Mouse (Mus musculus) lung, adult 2 months (tissue): ENCODE data around the gene Ace. TPM values are rescaled to one million over a fixed set of nuclear protein-coding genes. Genes with fewer than 3 reads are reported as not detected.

Experiments
- DNase-seq: peaks from one replicate; pipeline ENCODE4 v3.0.0; 2022
- H3K4me1 ChIP-seq: fragments of 200-500 bp; 2 replicates; pipeline ENCODE4 v1.6.1; 2011; ENCODE audit warnings: low read length; ENCODE audit not compliant: control insufficient read depth, insufficient read depth
- H3K4me3 ChIP-seq: fragments of 200-500 bp; replicated peaks from 2 replicates; pipeline ENCODE3; 2011; ENCODE audit warnings: low read depth, mild to moderate bottlenecking, control low read depth, low read length; ENCODE audit errors: extremely low read depth
- CTCF ChIP-seq: fragments of 200-500 bp; IDR thresholded peaks from 2 replicates; pipeline ENCODE4 v1.5.1; 2011; ENCODE audit warnings: mild to moderate bottlenecking, low read length, control low read depth; ENCODE audit not compliant: insufficient read depth
- POLR2A ChIP-seq: fragments of 200-500 bp; IDR thresholded peaks from 2 replicates; pipeline ENCODE4 v1.6.1; 2011; ENCODE audit warnings: low read depth, mild to moderate bottlenecking, control low read depth, low read length, borderline replicate concordance; ENCODE audit errors: extremely low read depth
- WGBS: fragments of 180-500 bp; shearing (Covaris S2); methylation state at CpG from one replicate; pipeline ENCODE4 v1.1.7; 2018; 5-methylcytosine and 5-hydroxymethylcytosine counted together
- polyA plus RNA-seq: library from polyadenylated mRNA; depleted of rRNA; stranded (reverse); fragments of >200 nt; gene quantifications from 2 replicates; pipeline ENCODE4 v1.2.3, GENCODE M21; 2012; rRNA removed

Ace gene
- polyA plus RNA-seq, 1 experiment: 704 TPM

GRCm38 (mm10) chr11:106034986-106035385 is 67.2 kb downstream of the Ace start:
- Histone ChIP-seq H3K4me3 (no peak overlapping the region), H3K4me1 (peaks cover 7% of the 10 kb centered on the region)
- 81% methylated on average over 9 of the region's 9 CpGs for WGBS
- no peak for DNase-seq
- no peak for TF ChIP-seq POLR2A
- TF ChIP-seq CTCF: no peak

GRCm38 (mm10) chr11:106036548-106037417 is 69.0 kb downstream of the Ace start, which contains the start of gene Dcaf7:
TSS of gene Dcaf7 (plus strand) at chr11:106036872.
- peak; percentile 99 for DNase-seq
- H3K4me1 ChIP-seq: peaks cover 7% of the 10 kb centered on the region
- no peak for TF ChIP-seq CTCF
- TF ChIP-seq POLR2A: peak; percentile 67; the same call in 1 of the 2 replicates
- WGBS: under 1% methylated on average over 66 of the region's 66 CpGs
- H3K4me3 ChIP-seq: peak within 1 kb of the TSS; percentile 95

GRCm38 (mm10) chr11:106037418-106037751 is 69.6 kb downstream of the Ace start:
- Histone ChIP-seq H3K4me3 (peak overlapping the region; percentile 95), H3K4me1 (peaks cover 7% of the 10 kb centered on the region)
- DNase-seq: no peak
- under 1% methylated on average over 13 of the region's 13 CpGs for WGBS
- TF ChIP-seq CTCF: no peak
- no peak for TF ChIP-seq POLR2A

Other genes starting within 250 kb of the Ace start
- 102 and 105 TPM in 2 replicates for gene Cyb561, start 14.6 kb upstream of the Ace start, polyA plus RNA-seq
- 2.2 and 2.4 TPM in 2 replicates for gene Ace3, start 26.7 kb downstream of the Ace start, polyA plus RNA-seq
- gene Kcnh6, start 40.2 kb downstream of the Ace start, polyA plus RNA-seq: 0.44 and 0.45 TPM in 2 replicates
- gene Dcaf7, start 68.9 kb downstream of the Ace start, polyA plus RNA-seq: 43.8 and 51.5 TPM in 2 replicates
- gene Taco1, start 98.1 kb downstream of the Ace start, polyA plus RNA-seq: 9.3 and 9.7 TPM in 2 replicates
- gene Map3k3, start 116.7 kb downstream of the Ace start, polyA plus RNA-seq: 52.6 and 61.6 TPM in 2 replicates
- not detected in 2 replicates for gene Gm10840, start 192.9 kb downstream of the Ace start, polyA plus RNA-seq
- 72.7 and 114 TPM in 2 replicates for gene Limd2, start 192.9 kb downstream of the Ace start, polyA plus RNA-seq
- 24.5 and 33.3 TPM in 2 replicates for gene Strada, start 234.2 kb downstream of the Ace start, polyA plus RNA-seq
- gene Ccdc47, start 248.4 kb downstream of the Ace start, polyA plus RNA-seq: 12.8 and 21.5 TPM in 2 replicates
- 8.8 and 13.3 TPM in 2 replicates for gene Ddx42, start 249.0 kb downstream of the Ace start, polyA plus RNA-seq